Mouse (Mus musculus): ENCODE results near the gene Slc35f3.
"Not testable (repeated sequence)": the region's sequence is repeated elsewhere in the genome, so short reads cannot be mapped to it uniquely, and the experiment has no call there.

Gene Slc35f3

GRCm38 (mm10) chr8:126360106-126360505, 61.7 kb downstream of the Slc35f3 start:
- Histone ChIP-seq H3K27me3 (ENCODE audit: control insufficient read depth, insufficient read depth, low read length, poor library complexity, severe bottlenecking) (no peaks in the 10 kb centered on the region), H3K36me3 (ENCODE audit: control insufficient read depth, insufficient read depth, low read length, poor library complexity, severe bottlenecking) (no peaks in the 10 kb centered on the region)
- no peak for DNase-seq (ENCODE audit: low read depth, low spot score)

- Histone ChIP-seq H3K36me3 (ENCODE audit: control insufficient read depth, insufficient read depth, low read length, poor library complexity, severe bottlenecking) (no peaks in the 10 kb centered on the region), H3K27me3 (ENCODE audit: control insufficient read depth, insufficient read depth, low read length, poor library complexity, severe bottlenecking) (no peaks in the 10 kb centered on the region)
- DNase-seq (ENCODE audit: low read depth, low spot score), result no peak
Measured at GRCm38 (mm10) chr8:126360701-126361100, 62.3 kb downstream of the Slc35f3 start.

- H3K27me3 ChIP-seq (ENCODE audit: control insufficient read depth, insufficient read depth, low read length, poor library complexity, severe bottlenecking), result no peaks in the 10 kb centered on the region
- DNase-seq (ENCODE audit: low read depth, low spot score), result no peak
Measured at GRCm38 (mm10) chr8:126366251-126366650, 67.9 kb downstream of the Slc35f3 start.

GRCm38 (mm10) chr8:126368349-126369054, 70.1 kb downstream of the Slc35f3 start:
- no peaks in the 10 kb centered on the region for H3K27me3 ChIP-seq (ENCODE audit: control insufficient read depth, insufficient read depth, low read length, poor library complexity, severe bottlenecking)
- DNase-seq (ENCODE audit: low read depth, low spot score), result no peak
- H3K36me3 ChIP-seq (ENCODE audit: control insufficient read depth, insufficient read depth, low read length, poor library complexity, severe bottlenecking), result no peaks in the 10 kb centered on the region

More at GRCm38 (mm10) chr8:126366251-126366650, 67.9 kb downstream of the Slc35f3 start:
- no peaks in the 10 kb centered on the region for H3K36me3 ChIP-seq (ENCODE audit: control insufficient read depth, insufficient read depth, low read length, poor library complexity, severe bottlenecking)

- no peaks in the 10 kb centered on the region for H3K27me3 ChIP-seq (ENCODE audit: control insufficient read depth, insufficient read depth, low read length, poor library complexity, severe bottlenecking)
- DNase-seq (ENCODE audit: low read depth, low spot score), result no peak
- no peaks in the 10 kb centered on the region for H3K36me3 ChIP-seq (ENCODE audit: control insufficient read depth, insufficient read depth, low read length, poor library complexity, severe bottlenecking)
Measured at GRCm38 (mm10) chr8:126371871-126372270, 73.5 kb downstream of the Slc35f3 start.

GRCm38 (mm10) chr8:126379580-126379979, 81.2 kb downstream of the Slc35f3 start:
- no peaks in the 10 kb centered on the region for H3K36me3 ChIP-seq (ENCODE audit: control insufficient read depth, insufficient read depth, low read length, poor library complexity, severe bottlenecking)
- no peaks in the 10 kb centered on the region for H3K27me3 ChIP-seq (ENCODE audit: control insufficient read depth, insufficient read depth, low read length, poor library complexity, severe bottlenecking)
- DNase-seq (ENCODE audit: low read depth, low spot score), result no peak

- no peak for DNase-seq (ENCODE audit: low read depth, low spot score)
- Histone ChIP-seq H3K36me3 (ENCODE audit: control insufficient read depth, insufficient read depth, low read length, poor library complexity, severe bottlenecking) (no peaks in the 10 kb centered on the region), H3K27me3 (ENCODE audit: control insufficient read depth, insufficient read depth, low read length, poor library complexity, severe bottlenecking) (no peaks in the 10 kb centered on the region)
Measured at GRCm38 (mm10) chr8:126380141-126380540, 81.8 kb downstream of the Slc35f3 start.

GRCm38 (mm10) chr8:126381299-126381698, 82.9 kb downstream of the Slc35f3 start:
- Histone ChIP-seq H3K36me3 (ENCODE audit: control insufficient read depth, insufficient read depth, low read length, poor library complexity, severe bottlenecking) (no peaks in the 10 kb centered on the region), H3K27me3 (ENCODE audit: control insufficient read depth, insufficient read depth, low read length, poor library complexity, severe bottlenecking) (no peaks in the 10 kb centered on the region)

GRCm38 (mm10) chr8:126382216-126382615, 83.9 kb downstream of the Slc35f3 start:
- no peaks in the 10 kb centered on the region for H3K27me3 ChIP-seq (ENCODE audit: control insufficient read depth, insufficient read depth, low read length, poor library complexity, severe bottlenecking)
- no peak for DNase-seq (ENCODE audit: low read depth, low spot score)

More at GRCm38 (mm10) chr8:126381299-126381698, 82.9 kb downstream of the Slc35f3 start:
- DNase-seq (ENCODE audit: low read depth, low spot score), result no peak

GRCm38 (mm10) chr8:126382749-126383148, 84.4 kb downstream of the Slc35f3 start:
- Histone ChIP-seq H3K27me3 (ENCODE audit: control insufficient read depth, insufficient read depth, low read length, poor library complexity, severe bottlenecking) (no peaks in the 10 kb centered on the region), H3K36me3 (ENCODE audit: control insufficient read depth, insufficient read depth, low read length, poor library complexity, severe bottlenecking) (no peaks in the 10 kb centered on the region)
- no peak for DNase-seq (ENCODE audit: low read depth, low spot score)

More at GRCm38 (mm10) chr8:126382216-126382615, 83.9 kb downstream of the Slc35f3 start:
- H3K36me3 ChIP-seq (ENCODE audit: control insufficient read depth, insufficient read depth, low read length, poor library complexity, severe bottlenecking), result no peaks in the 10 kb centered on the region

- Histone ChIP-seq H3K36me3 (ENCODE audit: control insufficient read depth, insufficient read depth, low read length, poor library complexity, severe bottlenecking) (no peaks in the 10 kb centered on the region), H3K27me3 (ENCODE audit: control insufficient read depth, insufficient read depth, low read length, poor library complexity, severe bottlenecking) (no peaks in the 10 kb centered on the region)
- peak; percentile 20 for DNase-seq (ENCODE audit: low read depth, low spot score)
Measured at GRCm38 (mm10) chr8:126387566-126387965, 89.2 kb downstream of the Slc35f3 start.

- no peak for DNase-seq (ENCODE audit: low read depth, low spot score)
- H3K36me3 ChIP-seq (ENCODE audit: control insufficient read depth, insufficient read depth, low read length, poor library complexity, severe bottlenecking), result no peaks in the 10 kb centered on the region
- H3K27me3 ChIP-seq (ENCODE audit: control insufficient read depth, insufficient read depth, low read length, poor library complexity, severe bottlenecking), result no peaks in the 10 kb centered on the region
Measured at GRCm38 (mm10) chr8:126391541-126391940, 93.2 kb downstream of the Slc35f3 start.

GRCm38 (mm10) chr8:126395386-126395785, 97.0 kb downstream of the Slc35f3 start:
- H3K27me3 ChIP-seq (ENCODE audit: control insufficient read depth, insufficient read depth, low read length, poor library complexity, severe bottlenecking), result no peaks in the 10 kb centered on the region
- DNase-seq (ENCODE audit: low read depth, low spot score), result peak; percentile 22
- H3K36me3 ChIP-seq (ENCODE audit: control insufficient read depth, insufficient read depth, low read length, poor library complexity, severe bottlenecking), result no peaks in the 10 kb centered on the region

GRCm38 (mm10) chr8:126395917-126396316, 97.6 kb downstream of the Slc35f3 start:
- peak; percentile 4 for DNase-seq (ENCODE audit: low read depth, low spot score)
- no peaks in the 10 kb centered on the region for H3K27me3 ChIP-seq (ENCODE audit: control insufficient read depth, insufficient read depth, low read length, poor library complexity, severe bottlenecking)

GRCm38 (mm10) chr8:126398349-126398748, 100.0 kb downstream of the Slc35f3 start:
- H3K27me3 ChIP-seq (ENCODE audit: control insufficient read depth, insufficient read depth, low read length, poor library complexity, severe bottlenecking), result no peaks in the 10 kb centered on the region
- H3K36me3 ChIP-seq (ENCODE audit: control insufficient read depth, insufficient read depth, low read length, poor library complexity, severe bottlenecking), result no peaks in the 10 kb centered on the region
- no peak for DNase-seq (ENCODE audit: low read depth, low spot score)

More at GRCm38 (mm10) chr8:126395917-126396316, 97.6 kb downstream of the Slc35f3 start:
- no peaks in the 10 kb centered on the region for H3K36me3 ChIP-seq (ENCODE audit: control insufficient read depth, insufficient read depth, low read length, poor library complexity, severe bottlenecking)

GRCm38 (mm10) chr8:126404550-126404949, 106.2 kb downstream of the Slc35f3 start:
- H3K36me3 ChIP-seq (ENCODE audit: control insufficient read depth, insufficient read depth, low read length, poor library complexity, severe bottlenecking); H3K27me3 ChIP-seq (ENCODE audit: control insufficient read depth, insufficient read depth, low read length, poor library complexity, severe bottlenecking); DNase-seq (ENCODE audit: low read depth, low spot score): not testable (repeated sequence)

Data from splenic B cell, adult 2 months (primary cell).